Mouse (Mus musculus) testis, adult 2 months (tissue): ENCODE measurements around the gene Srsf4. TPM values are rescaled to one million over a fixed set of nuclear protein-coding genes. Genes with fewer than 3 reads are reported as not detected.

Experiments used
- H3K27ac ChIP-seq: fragments of 200-500 bp; 2 replicates; pipeline ENCODE4 v1.5.1; 2012; ENCODE audit warnings: low read depth, low read length; ENCODE audit not compliant: control insufficient read depth, insufficient read depth
- H3K27me3 ChIP-seq: fragments of 200-500 bp; 2 replicates; pipeline ENCODE4 v1.6.1; 2012; ENCODE audit warnings: mild to moderate bottlenecking, low read length, moderate library complexity; ENCODE audit not compliant: control insufficient read depth, insufficient read depth
- H3K36me3 ChIP-seq: fragments of 200-500 bp; 2 replicates; pipeline ENCODE4 v1.6.1; 2012; ENCODE audit warnings: mild to moderate bottlenecking, low read length; ENCODE audit not compliant: control insufficient read depth, insufficient read depth
- H3K4me1 ChIP-seq: fragments of 200-500 bp; 2 replicates; pipeline ENCODE4 v1.6.1; 2012; ENCODE audit warnings: low read length; ENCODE audit not compliant: control insufficient read depth, insufficient read depth
- H3K4me3 ChIP-seq: fragments of 200-500 bp; 2 replicates; pipeline ENCODE4 v1.5.1; 2012; ENCODE audit warnings: low read depth, mild to moderate bottlenecking, low read length, moderate library complexity, mixed read lengths; ENCODE audit not compliant: control insufficient read depth
- CTCF ChIP-seq: fragments of 200-500 bp; IDR thresholded peaks from 2 replicates; pipeline ENCODE4 v1.5.1; 2012; ENCODE audit warnings: low read depth, mild to moderate bottlenecking, inconsistent platforms, low read length, moderate library complexity; ENCODE audit not compliant: control insufficient read depth, insufficient read depth, insufficient replicate concordance
- POLR2A ChIP-seq: fragments of 200-500 bp; IDR thresholded peaks from 2 replicates; pipeline ENCODE4 v1.6.1; 2012; ENCODE audit warnings: low read depth, mild to moderate bottlenecking, inconsistent platforms, low read length, moderate library complexity; ENCODE audit not compliant: control insufficient read depth
- polyA plus RNA-seq: library from polyadenylated mRNA; depleted of rRNA; stranded (reverse); fragments of >200 nt; gene quantifications from 2 replicates; pipeline ENCODE4 v1.2.3, GENCODE M21; 2012; rRNA removed

Srsf4 gene
- polyA plus RNA-seq, 1 experiment: 44.1 TPM

DNA sequence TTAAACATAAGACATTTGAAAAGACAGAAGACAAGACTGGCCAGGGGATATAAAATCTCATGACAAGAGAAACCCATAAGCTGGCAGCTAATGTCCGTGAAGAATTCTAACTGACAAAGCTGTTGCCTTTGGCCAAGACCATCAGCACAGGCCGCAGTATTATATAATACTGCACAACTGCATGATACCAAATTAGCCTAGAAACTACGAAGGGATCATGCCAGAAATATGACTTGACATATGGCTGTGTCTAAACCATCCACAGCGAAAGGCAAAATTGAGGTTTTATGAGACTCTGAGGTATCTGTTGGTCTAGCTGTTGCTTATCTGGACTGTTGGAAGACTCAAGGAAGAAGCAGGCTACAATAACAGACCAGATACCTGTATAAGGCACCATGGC, 67.4 kb downstream of the Srsf4 start:
- Histone ChIP-seq H3K4me1 (no peaks in the 10 kb centered on the region), H3K27me3 (no peaks in the 10 kb centered on the region), H3K4me3 (no peak overlapping the region), H3K36me3 (no peaks in the 10 kb centered on the region), H3K27ac (no peak overlapping the region)
- TF ChIP-seq CTCF (no peak), POLR2A (no peak)

DNA sequence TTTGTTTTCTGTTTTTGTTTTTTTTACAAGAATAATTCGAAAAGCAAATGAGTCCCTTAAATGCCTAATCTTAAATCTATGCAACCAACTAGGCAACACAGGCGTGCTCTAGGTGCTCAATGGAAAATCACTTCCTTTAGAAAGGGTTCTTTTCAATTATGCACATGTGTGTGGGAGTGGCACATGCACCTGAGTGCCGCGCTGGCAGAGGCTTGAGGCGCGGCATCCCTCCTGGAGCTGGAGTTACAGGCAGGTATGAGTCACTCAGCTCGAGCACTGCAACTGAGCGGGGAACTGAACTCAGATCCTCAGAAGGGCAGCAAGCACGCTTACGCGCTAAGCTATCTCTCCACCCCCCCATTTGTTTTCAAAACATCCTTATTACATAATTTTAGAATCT, 74.4 kb downstream of the Srsf4 start:
- TF ChIP-seq CTCF (no peak), POLR2A (no peak)
- no peaks in the 10 kb centered on the region for H3K4me1 ChIP-seq
- H3K36me3 ChIP-seq: no peaks in the 10 kb centered on the region
- no peak overlapping the region for H3K27ac ChIP-seq
- H3K27me3 ChIP-seq: no peaks in the 10 kb centered on the region
- no peak overlapping the region for H3K4me3 ChIP-seq

DNA sequence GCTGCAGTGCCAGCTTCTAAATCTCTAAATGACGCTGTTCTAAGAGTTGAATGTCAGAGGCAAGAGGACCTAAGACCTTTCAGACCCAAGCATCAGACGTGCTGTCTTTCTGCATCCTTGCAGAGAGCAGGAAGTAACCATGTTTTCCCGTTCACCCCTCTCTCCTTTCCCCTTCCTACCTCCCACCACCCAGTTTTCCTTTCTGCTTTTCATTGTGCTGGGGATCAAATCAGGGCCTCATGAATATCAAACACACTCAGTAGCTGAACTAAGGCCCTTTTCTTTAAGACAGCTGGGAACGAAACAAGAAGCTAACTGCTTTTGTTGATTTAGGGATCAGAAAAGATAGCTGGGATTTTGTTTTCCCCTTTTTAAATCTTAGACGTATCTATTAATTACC, 76.5 kb downstream of the Srsf4 start:
- no peak for TF ChIP-seq POLR2A
- no peak for TF ChIP-seq CTCF
- H3K27ac ChIP-seq: no peak overlapping the region
- H3K4me1 ChIP-seq: no peaks in the 10 kb centered on the region
- no peaks in the 10 kb centered on the region for H3K27me3 ChIP-seq
- no peaks in the 10 kb centered on the region for H3K36me3 ChIP-seq
- H3K4me3 ChIP-seq: no peak overlapping the region

DNA sequence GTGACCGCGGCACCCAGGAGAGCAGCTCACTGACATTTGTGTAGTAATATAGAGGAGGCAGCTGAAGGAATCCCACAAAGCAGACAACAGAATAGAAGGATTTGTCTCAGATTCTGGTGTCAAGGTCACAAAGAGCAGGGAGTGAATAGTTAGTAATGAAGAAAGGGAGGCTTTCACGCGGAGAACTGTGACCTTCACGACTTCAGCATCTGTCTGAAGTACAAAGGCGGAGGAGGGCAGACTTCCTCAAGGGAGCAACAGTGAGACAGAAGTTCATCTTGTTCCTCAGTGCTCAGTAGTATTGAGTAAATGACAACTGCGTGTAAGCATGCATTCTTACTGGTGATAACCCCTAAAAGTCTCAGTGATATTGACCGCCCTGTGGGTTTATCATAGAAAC, 77.2 kb downstream of the Srsf4 start:
- TF ChIP-seq CTCF (no peak), POLR2A (no peak)
- Histone ChIP-seq H3K4me1 (no peaks in the 10 kb centered on the region), H3K27ac (peak overlapping the region; percentile 72), H3K4me3 (no peak overlapping the region), H3K27me3 (no peaks in the 10 kb centered on the region), H3K36me3 (no peaks in the 10 kb centered on the region)

Other genes with a start within 250 kb of the Srsf4 start
- 2.5 and 3.1 TPM in 2 replicates for gene Ptpru, start 35.3 kb upstream of the Srsf4 start, polyA plus RNA-seq
- gene Mecr, start 30.1 kb upstream of the Srsf4 start, polyA plus RNA-seq: 17.2 and 19.3 TPM in 2 replicates
- gene Tmem200b, start 48.2 kb downstream of the Srsf4 start, polyA plus RNA-seq: 11.2 and 13.3 TPM in 2 replicates
- not detected in 2 replicates for gene Gm10300, start 201.1 kb downstream of the Srsf4 start, polyA plus RNA-seq
- gene Epb41, start 201.7 kb downstream of the Srsf4 start, polyA plus RNA-seq: 8.7 and 9.6 TPM in 2 replicates